Mouse (Mus musculus): ENCODE results near the gene Rab13.
"Not testable (repeated sequence)": the region's sequence is repeated elsewhere in the genome, so short reads cannot be mapped to it uniquely, and the experiment has no call there.

DNA sequence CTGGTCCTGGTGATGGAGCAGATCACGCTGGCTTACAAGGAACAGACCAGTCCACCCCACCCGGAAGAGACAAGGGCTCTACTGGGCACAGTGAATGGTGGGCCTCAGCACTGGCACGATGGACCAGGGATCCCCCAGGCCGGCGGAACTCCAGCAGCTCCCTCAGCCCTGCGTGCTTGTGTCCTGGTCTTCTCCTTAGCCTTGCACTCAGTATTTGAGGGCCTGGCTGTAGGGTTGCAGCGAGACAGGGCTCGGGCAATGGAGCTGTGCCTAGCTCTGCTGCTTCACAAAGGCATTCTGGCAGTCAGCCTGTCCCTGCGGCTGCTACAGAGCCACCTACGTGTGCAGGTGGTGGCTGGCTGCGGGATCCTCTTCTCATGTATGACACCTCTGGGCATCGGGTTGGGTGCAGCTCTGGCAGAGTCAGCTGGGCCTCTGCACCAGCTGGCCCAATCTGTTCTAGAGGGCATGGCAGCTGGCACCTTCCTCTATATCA is 38.3 kb downstream of the Rab13 start:
- TF ChIP-seq CTCF (IDR thresholded peaks at IDR 0.05; ENCODE audit: borderline replicate concordance, insufficient read depth, low read depth, low read length); POLR2A (IDR thresholded peaks at IDR 0.05; ENCODE audit: borderline replicate concordance, insufficient read depth, low read length): not testable (repeated sequence)
